Mouse (Mus musculus) urinary bladder, adult 2 months (tissue): ENCODE data around the gene Hint3. TPM values are rescaled to one million over a fixed set of nuclear protein-coding genes. Genes with fewer than 3 reads are reported as not detected.

Source experiments
- DNase-seq: peaks from one replicate; pipeline ENCODE4 v3.0.0; 2022; ENCODE audit warnings: low spot score
- polyA plus RNA-seq: library from polyadenylated mRNA; depleted of rRNA; stranded (reverse); fragments of >200 nt; gene quantifications from 2 replicates; pipeline ENCODE4 v1.2.3, GENCODE M21; 2012; rRNA removed

Hint3 gene
- polyA plus RNA-seq, 1 experiment = 29.4 TPM

DNA sequence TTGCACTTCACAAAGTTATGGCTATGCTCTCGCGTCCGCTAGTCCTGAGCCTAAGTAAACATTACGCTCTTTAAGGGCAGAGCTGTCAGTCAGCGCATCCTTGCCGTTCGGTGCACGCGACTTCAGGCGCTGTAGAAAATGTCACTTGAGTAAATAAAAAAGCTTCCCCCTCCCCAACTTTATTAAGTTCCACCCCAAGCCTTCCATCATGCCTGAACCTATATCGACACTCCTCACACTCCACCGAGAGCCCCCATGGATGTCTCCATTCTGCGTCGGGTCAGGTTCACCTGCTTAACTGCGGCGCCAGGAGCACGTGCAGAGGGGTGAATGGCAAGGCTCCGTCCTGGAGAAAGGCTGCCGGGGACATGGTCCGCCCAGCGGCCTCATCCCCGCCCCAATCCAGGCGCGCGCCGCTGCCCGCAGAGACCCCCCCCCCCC, 29.3 kb downstream of the Hint3 start:
- DNase-seq = no peak

GRCm38 (mm10) chr10:30587037-30587436, 42.4 kb downstream of the Hint3 start:
- no peak for DNase-seq

GRCm38 (mm10) chr10:30585691-30586090, 43.7 kb downstream of the Hint3 start:
- no peak for DNase-seq

DNA sequence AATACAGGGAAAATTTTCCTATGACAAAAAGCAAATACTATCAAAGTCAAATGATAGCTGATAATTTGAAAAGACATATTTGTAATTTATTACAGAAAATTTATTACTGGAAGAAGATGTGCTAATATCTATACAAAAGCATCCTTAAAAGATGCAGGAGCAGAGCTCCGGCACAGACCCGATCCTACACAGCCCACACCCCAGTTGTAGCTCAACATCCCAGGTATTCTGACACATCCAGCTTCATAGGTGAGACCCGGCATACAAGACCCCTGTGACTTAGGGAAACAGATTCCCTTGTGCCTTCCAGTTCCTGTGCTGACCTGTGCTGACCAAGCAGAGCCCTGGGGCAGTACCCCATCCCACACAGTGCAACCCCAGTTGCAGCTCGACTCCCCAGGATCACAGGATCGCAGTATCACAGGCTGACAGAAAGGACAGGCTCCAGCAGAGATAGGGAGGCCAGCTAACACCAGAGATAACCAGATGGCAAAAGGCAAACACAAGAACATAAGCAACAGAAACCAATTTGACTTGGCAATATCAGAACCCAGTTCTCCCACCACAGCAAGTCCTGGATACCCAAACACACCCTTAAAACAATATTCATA, 51.7 kb downstream of the Hint3 start:
- DNase-seq = no peak

- no peak for DNase-seq
These were observed 63.1 kb downstream of the Hint3 start for GRCm38 (mm10) chr10:30566364-30566763.

DNA sequence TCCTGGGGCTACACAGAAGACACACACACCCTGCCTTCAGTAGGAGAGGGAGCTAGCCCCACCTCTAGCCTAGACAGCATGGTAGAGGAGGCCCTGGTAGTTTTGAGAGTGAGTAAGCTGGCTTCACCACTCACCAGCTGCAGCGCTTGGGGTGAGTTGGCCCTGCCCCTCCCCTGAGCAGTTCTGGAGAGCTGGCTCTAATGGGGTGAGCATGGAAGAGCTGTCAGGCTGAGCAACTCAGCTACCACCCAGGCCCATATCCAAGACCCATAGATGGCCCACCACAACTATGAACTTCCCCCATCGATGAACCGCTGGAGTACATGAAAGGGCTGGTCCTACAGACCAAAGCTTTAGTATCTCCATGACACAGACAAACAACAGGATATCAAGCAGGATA, 64.8 kb downstream of the Hint3 start:
- no peak for DNase-seq

Other genes starting within 250 kb of the Hint3 start
- 4.3 and 5.0 TPM in 2 replicates for gene Trmt11, start 28.9 kb downstream of the Hint3 start, polyA plus RNA-seq
- 17.8 and 19.1 TPM in 2 replicates for gene Ncoa7, start 173.7 kb upstream of the Hint3 start, polyA plus RNA-seq
- 2.4 TPM in 2 replicates for gene Hey2, start 213.2 kb upstream of the Hint3 start, polyA plus RNA-seq